Mouse (Mus musculus): ENCODE measurements around the gene Amot. TPM values are rescaled to one million over a fixed set of nuclear protein-coding genes. Genes with fewer than 3 reads are reported as not detected.
A peak's percentile ranks its signal among the peaks of the same experiment; 100 is the strongest.

The Amot gene
- polyA plus RNA-seq, 1 experiment from 2014 or later = 8.9 TPM

- no peak overlapping the region for H3K4me3 ChIP-seq
- no peak overlapping the region for H3K27ac ChIP-seq
- no peaks in the 10 kb centered on the region for H3K27me3 ChIP-seq (replicated peaks)
- no peak overlapping the region for H3K9ac ChIP-seq
- H3K4me2 ChIP-seq = no peak overlapping the region
- no peaks in the 10 kb centered on the region for H3K9me3 ChIP-seq (replicated peaks)
- H3K4me1 ChIP-seq = no peaks in the 10 kb centered on the region
- no peaks in the 10 kb centered on the region for H3K36me3 ChIP-seq
- ATAC-seq = no peak
- 35% methylated on average over 2 of the region's 2 CpGs for WGBS (ENCODE audit: insufficient replicate concordance)
Measured at GRCm38 (mm10) chrX:145424026-145424425, 81.0 kb downstream of the Amot start.

GRCm38 (mm10) chrX:145414319-145414718, 90.7 kb downstream of the Amot start:
- WGBS (ENCODE audit: insufficient replicate concordance) = 57% methylated on average over 1 of the region's 1 CpGs
- no peak for ATAC-seq

GRCm38 (mm10) chrX:145411425-145411824, 93.6 kb downstream of the Amot start:
- Histone ChIP-seq H3K9ac (no peak overlapping the region), H3K27me3 (replicated peaks) (no peaks in the 10 kb centered on the region), H3K36me3 (no peaks in the 10 kb centered on the region), H3K4me2 (no peak overlapping the region), H3K9me3 (replicated peaks) (no peaks in the 10 kb centered on the region), H3K4me3 (no peak overlapping the region), H3K4me1 (no peaks in the 10 kb centered on the region), H3K27ac (no peak overlapping the region)
- ATAC-seq = no peak
- 52% methylated on average over 6 of the region's 6 CpGs for WGBS (ENCODE audit: insufficient replicate concordance)

More at GRCm38 (mm10) chrX:145414319-145414718, 90.7 kb downstream of the Amot start:
- Histone ChIP-seq H3K9ac (no peak overlapping the region), H3K9me3 (replicated peaks) (no peaks in the 10 kb centered on the region), H3K27me3 (replicated peaks) (no peaks in the 10 kb centered on the region), H3K36me3 (no peaks in the 10 kb centered on the region), H3K4me3 (no peak overlapping the region), H3K27ac (no peak overlapping the region), H3K4me2 (no peak overlapping the region), H3K4me1 (no peaks in the 10 kb centered on the region)

GRCm38 (mm10) chrX:145406052-145406451, 98.9 kb downstream of the Amot start:
- no peaks in the 10 kb centered on the region for H3K9me3 ChIP-seq (replicated peaks)
- H3K4me3 ChIP-seq = no peak overlapping the region
- no peaks in the 10 kb centered on the region for H3K27me3 ChIP-seq (replicated peaks)
- H3K9ac ChIP-seq = no peak overlapping the region
- H3K4me2 ChIP-seq = no peak overlapping the region
- H3K36me3 ChIP-seq = no peaks in the 10 kb centered on the region
- WGBS (ENCODE audit: insufficient replicate concordance) = 41% methylated on average over 4 of the region's 4 CpGs
- H3K4me1 ChIP-seq = no peaks in the 10 kb centered on the region
- peak; percentile 60; the same call in 1 of the 2 replicates for ATAC-seq
- H3K27ac ChIP-seq = no peak overlapping the region

GRCm38 (mm10) chrX:145401926-145402325, 103.1 kb downstream of the Amot start:
- no peak overlapping the region for H3K4me2 ChIP-seq
- H3K27me3 ChIP-seq (replicated peaks) = no peaks in the 10 kb centered on the region
- WGBS (ENCODE audit: insufficient replicate concordance) = 64% methylated on average over 3 of the region's 3 CpGs
- no peak for ATAC-seq
- no peaks in the 10 kb centered on the region for H3K4me1 ChIP-seq
- H3K9ac ChIP-seq = no peak overlapping the region
- H3K4me3 ChIP-seq = no peak overlapping the region
- H3K27ac ChIP-seq = no peak overlapping the region
- no peaks in the 10 kb centered on the region for H3K36me3 ChIP-seq
- H3K9me3 ChIP-seq (replicated peaks) = no peaks in the 10 kb centered on the region

- 10% methylated on average over 1 of the region's 1 CpGs for WGBS (ENCODE audit: insufficient replicate concordance)
- Histone ChIP-seq H3K27me3 (replicated peaks) (no peaks in the 10 kb centered on the region), H3K4me1 (no peaks in the 10 kb centered on the region), H3K9me3 (replicated peaks) (no peaks in the 10 kb centered on the region), H3K27ac (no peak overlapping the region), H3K9ac (no peak overlapping the region), H3K4me3 (no peak overlapping the region), H3K36me3 (no peaks in the 10 kb centered on the region), H3K4me2 (no peak overlapping the region)
- no peak for ATAC-seq
Measured at GRCm38 (mm10) chrX:145399236-145399635, 105.7 kb downstream of the Amot start.

Other genes starting within 250 kb of the Amot start
- 0.10 TPM in 1 of 2 replicates, not detected in the other for gene Lhfpl1, start 156.1 kb downstream of the Amot start, polyA plus RNA-seq (2016; fragmentation: Nextera tagmentation; extraction: Ambion mirVana)